Mouse (Mus musculus): Measurements from ENCODE around the gene Lcor. TPM values are rescaled to one million over a fixed set of nuclear protein-coding genes. Genes with fewer than 3 reads are reported as not detected.
A peak's percentile ranks its signal among the peaks of the same experiment; 100 is the strongest.

The Lcor gene
- polyA plus RNA-seq, 1 experiment from 2014 or later, result 7.2 TPM

DNA sequence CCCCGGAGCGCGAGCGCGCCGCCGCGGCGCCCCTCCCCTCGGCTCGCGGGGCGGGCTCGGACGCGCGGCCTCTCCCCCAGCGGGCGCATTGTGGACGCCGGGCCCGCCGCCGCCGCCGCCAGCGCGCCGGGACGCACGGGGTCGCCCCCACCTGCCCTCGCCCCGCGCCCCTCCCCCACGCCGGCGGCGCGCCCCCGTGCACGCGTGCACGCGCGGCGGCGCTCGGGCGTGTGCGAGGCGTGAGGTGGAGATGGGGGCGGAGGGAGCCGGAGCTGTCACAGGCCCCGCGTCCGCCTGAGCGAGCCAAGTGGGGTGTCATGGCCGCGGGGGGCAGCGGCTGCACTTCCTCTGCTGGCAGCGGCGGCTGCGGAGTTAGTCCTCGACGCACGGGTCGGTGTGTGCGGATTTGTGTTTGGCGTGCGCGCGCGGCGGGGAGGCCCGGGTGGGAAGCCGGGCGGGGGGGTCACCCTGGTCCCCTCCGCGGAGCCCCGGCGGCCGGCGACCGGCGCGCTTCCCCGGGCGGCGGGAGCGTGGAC, 540 bp downstream of the Lcor start:
- H3K9me3 ChIP-seq (replicated peaks; ENCODE audit: control insufficient read depth, low read length), result no peaks in the 10 kb centered on the region
- ATAC-seq (replicated peaks; ENCODE audit: extremely low read depth, insufficient read depth, low FRiP score), result peak; percentile 85
- WGBS, result under 1% methylated on average over 70 of the region's 91 CpGs
- peak overlapping the region; percentile 99 for H3K9ac ChIP-seq (ENCODE audit: low read length)
- peak overlapping the region; percentile 99 for H3K27ac ChIP-seq (ENCODE audit: low read length)
- peak overlapping the region; percentile 99 for H3K4me3 ChIP-seq (ENCODE audit: low read length)
- H3K4me1 ChIP-seq (ENCODE audit: control insufficient read depth, insufficient read depth, low read length), result peaks cover 19% of the 10 kb centered on the region
- no peaks in the 10 kb centered on the region for H3K36me3 ChIP-seq (ENCODE audit: control insufficient read depth, insufficient read depth)
- no peaks in the 10 kb centered on the region for H3K27me3 ChIP-seq (ENCODE audit: control insufficient read depth, insufficient read depth, low read length)
- H3K4me2 ChIP-seq (ENCODE audit: low read depth, low read length), result peak overlapping the region; percentile 88

DNA sequence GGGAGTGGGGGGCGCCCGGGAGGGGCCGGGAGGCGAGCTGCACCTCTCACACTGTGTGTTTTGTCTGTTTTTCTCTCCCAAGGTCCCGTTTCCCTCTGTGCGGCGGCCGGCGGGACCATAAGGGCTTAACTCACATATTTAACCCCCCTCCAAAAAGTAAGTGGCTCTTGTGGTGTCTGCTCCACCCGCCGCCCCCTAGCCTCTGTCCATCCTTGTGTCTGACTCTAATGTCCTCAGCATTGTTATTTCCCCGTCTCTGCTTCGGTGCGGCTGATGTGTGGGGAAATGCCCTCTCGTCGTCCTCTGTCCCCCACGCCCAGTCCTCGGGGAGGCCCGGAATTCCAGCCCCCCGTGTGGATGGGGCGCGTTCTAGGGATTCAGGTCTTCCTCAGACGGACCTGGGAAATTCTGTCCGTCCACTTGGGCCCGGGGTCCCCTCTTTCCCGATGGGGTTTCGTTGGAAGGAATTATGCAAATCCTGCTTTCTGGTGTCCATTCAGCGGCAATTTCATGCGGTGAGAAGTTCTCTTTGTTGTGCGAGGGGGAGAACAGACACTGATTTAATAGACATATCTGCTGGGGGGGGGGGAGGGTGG, 1.1 kb downstream of the Lcor start:
- H3K9me3 ChIP-seq (replicated peaks; ENCODE audit: control insufficient read depth, low read length), result no peaks in the 10 kb centered on the region
- peak; percentile 2 for ATAC-seq (replicated peaks; ENCODE audit: extremely low read depth, insufficient read depth, low FRiP score)
- H3K4me1 ChIP-seq (ENCODE audit: control insufficient read depth, insufficient read depth, low read length), result peaks cover 19% of the 10 kb centered on the region

DNA sequence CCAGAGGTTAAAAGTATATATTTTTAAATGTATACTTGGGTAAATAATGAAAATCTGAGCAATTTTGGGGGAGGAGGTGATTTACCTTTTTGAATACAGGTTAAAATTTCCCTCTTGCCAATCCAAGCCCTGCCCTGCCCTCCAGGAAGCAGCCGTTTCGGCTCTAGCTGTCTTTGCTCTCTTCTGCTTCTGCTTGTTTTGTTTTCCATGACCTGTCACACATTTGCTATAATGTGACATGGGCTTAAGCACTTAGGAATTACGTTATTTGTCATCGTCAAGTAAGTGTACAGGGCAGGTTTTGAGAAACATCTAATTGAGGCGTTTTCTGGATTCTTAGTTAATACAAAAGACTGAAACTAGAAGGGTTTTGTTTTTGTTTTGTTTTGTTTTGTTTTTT, 1.9 kb downstream of the Lcor start:
- no peak for ATAC-seq (replicated peaks; ENCODE audit: extremely low read depth, insufficient read depth, low FRiP score)
- peaks cover 19% of the 10 kb centered on the region for H3K4me1 ChIP-seq (ENCODE audit: control insufficient read depth, insufficient read depth, low read length)
- peak overlapping the region; percentile 55 for H3K4me2 ChIP-seq (ENCODE audit: low read depth, low read length)
- H3K9me3 ChIP-seq (replicated peaks; ENCODE audit: control insufficient read depth, low read length), result no peaks in the 10 kb centered on the region
- no peaks in the 10 kb centered on the region for H3K36me3 ChIP-seq (ENCODE audit: control insufficient read depth, insufficient read depth)
- peak overlapping the region; percentile 40 for H3K4me3 ChIP-seq (ENCODE audit: low read length)
- no peaks in the 10 kb centered on the region for H3K27me3 ChIP-seq (ENCODE audit: control insufficient read depth, insufficient read depth, low read length)
- peak overlapping the region; percentile 45; the same call in 1 of the 2 replicates for H3K9ac ChIP-seq (ENCODE audit: low read length)
- H3K27ac ChIP-seq (ENCODE audit: low read length), result no peak overlapping the region
- 26% methylated on average over 5 of the region's 5 CpGs for WGBS

More for the DNA sequence above, 1.1 kb downstream of the Lcor start:
- peak overlapping the region; percentile 99 for H3K27ac ChIP-seq (ENCODE audit: low read length)
- peak overlapping the region; percentile 99 for H3K9ac ChIP-seq (ENCODE audit: low read length)
- no peaks in the 10 kb centered on the region for H3K36me3 ChIP-seq (ENCODE audit: control insufficient read depth, insufficient read depth)
- peak overlapping the region; percentile 88 for H3K4me2 ChIP-seq (ENCODE audit: low read depth, low read length)
- WGBS, result under 1% methylated on average over 30 of the region's 30 CpGs
- H3K27me3 ChIP-seq (ENCODE audit: control insufficient read depth, insufficient read depth, low read length), result no peaks in the 10 kb centered on the region
- peak overlapping the region; percentile 99 for H3K4me3 ChIP-seq (ENCODE audit: low read length)

DNA sequence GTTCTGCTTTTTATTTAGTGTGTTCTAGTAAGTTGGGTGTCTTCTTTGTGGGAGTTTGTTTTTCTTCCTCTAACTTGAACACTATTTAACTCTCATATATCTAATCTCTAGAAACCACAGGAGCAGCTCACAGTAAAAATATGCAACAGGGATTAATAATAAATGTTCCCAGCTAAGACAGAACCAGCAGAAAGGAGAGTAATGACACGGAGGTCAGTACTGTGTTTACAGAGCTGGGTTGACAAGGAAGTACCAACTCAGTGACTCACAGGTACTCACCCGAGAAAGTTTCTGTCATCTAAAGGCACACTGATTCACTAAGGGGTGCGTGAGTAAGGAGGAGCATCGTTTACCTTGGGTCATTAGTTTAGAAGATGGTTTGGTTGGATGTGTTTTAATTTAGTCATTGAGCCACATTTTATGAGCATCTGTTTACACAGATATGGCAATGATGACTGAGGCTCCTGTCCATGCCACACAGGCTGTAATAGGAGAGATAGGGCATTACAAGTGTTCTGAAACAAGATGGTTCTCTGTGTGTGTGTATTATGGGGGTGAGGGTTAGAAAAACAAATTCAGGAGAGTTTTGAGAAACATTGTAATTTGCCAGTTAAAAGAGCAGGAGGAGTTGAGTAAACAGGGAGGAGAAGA, 13.1 kb downstream of the Lcor start:
- Histone ChIP-seq H3K4me1 (ENCODE audit: control insufficient read depth, insufficient read depth, low read length) (no peaks in the 10 kb centered on the region), H3K27me3 (ENCODE audit: control insufficient read depth, insufficient read depth, low read length) (no peaks in the 10 kb centered on the region), H3K4me3 (ENCODE audit: low read length) (no peak overlapping the region), H3K4me2 (ENCODE audit: low read depth, low read length) (no peak overlapping the region), H3K27ac (ENCODE audit: low read length) (no peak overlapping the region; the same call in 1 of the 2 replicates), H3K9me3 (replicated peaks; ENCODE audit: control insufficient read depth, low read length) (no peaks in the 10 kb centered on the region), H3K9ac (ENCODE audit: low read length) (no peak overlapping the region), H3K36me3 (ENCODE audit: control insufficient read depth, insufficient read depth) (no peaks in the 10 kb centered on the region)
- WGBS, result 60% methylated on average over 4 of the region's 4 CpGs
- no peak for ATAC-seq (replicated peaks; ENCODE audit: extremely low read depth, insufficient read depth, low FRiP score)

DNA sequence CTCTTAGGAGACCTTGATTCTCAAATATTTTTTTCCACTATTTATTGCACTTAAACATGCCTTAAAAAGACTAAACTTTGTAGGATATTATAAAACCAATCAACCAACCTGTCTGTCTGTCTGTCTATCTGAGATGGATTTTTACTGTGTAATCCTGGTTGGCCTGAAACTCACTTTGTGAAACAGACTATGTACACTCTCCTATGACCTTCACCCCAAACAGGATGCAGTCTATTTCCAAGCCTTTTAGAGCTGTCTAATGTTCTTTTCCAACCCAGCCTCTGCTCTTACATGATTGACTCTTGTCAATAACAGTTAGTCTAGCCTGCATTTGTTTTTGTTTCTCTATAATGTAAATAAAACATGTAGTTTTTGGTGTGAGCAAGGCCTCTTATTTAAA, 13.6 kb downstream of the Lcor start:
- H3K27me3 ChIP-seq (ENCODE audit: control insufficient read depth, insufficient read depth, low read length), result no peaks in the 10 kb centered on the region
- H3K4me3 ChIP-seq (ENCODE audit: low read length), result no peak overlapping the region
- ATAC-seq (replicated peaks; ENCODE audit: extremely low read depth, insufficient read depth, low FRiP score), result no peak
- no peak overlapping the region for H3K4me2 ChIP-seq (ENCODE audit: low read depth, low read length)
- no peaks in the 10 kb centered on the region for H3K9me3 ChIP-seq (replicated peaks; ENCODE audit: control insufficient read depth, low read length)
- no peak overlapping the region for H3K27ac ChIP-seq (ENCODE audit: low read length)
- H3K4me1 ChIP-seq (ENCODE audit: control insufficient read depth, insufficient read depth, low read length), result no peaks in the 10 kb centered on the region
- H3K36me3 ChIP-seq (ENCODE audit: control insufficient read depth, insufficient read depth), result no peaks in the 10 kb centered on the region
- H3K9ac ChIP-seq (ENCODE audit: low read length), result no peak overlapping the region

DNA sequence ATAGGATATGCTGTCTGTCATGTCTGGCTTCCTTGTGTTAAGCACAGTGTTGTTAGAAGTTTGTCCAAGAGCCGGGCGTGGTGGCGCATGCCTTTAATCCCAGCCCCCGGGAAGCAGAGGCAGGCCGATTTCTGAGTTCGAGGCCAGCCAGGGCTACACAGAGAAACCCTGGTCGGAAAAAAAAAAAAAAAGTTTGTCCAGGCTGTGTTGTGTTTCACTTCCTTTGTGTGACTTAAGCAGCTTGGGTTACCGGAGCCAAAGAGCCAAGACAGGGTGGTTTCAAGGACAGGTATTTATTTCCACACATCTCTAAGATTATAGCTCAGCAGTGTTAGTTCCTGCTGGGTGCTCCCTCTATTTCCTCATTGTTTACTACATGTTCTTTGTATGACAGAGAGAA, 25.4 kb downstream of the Lcor start:
- H3K27me3 ChIP-seq (ENCODE audit: control insufficient read depth, insufficient read depth, low read length), result no peaks in the 10 kb centered on the region

DNA sequence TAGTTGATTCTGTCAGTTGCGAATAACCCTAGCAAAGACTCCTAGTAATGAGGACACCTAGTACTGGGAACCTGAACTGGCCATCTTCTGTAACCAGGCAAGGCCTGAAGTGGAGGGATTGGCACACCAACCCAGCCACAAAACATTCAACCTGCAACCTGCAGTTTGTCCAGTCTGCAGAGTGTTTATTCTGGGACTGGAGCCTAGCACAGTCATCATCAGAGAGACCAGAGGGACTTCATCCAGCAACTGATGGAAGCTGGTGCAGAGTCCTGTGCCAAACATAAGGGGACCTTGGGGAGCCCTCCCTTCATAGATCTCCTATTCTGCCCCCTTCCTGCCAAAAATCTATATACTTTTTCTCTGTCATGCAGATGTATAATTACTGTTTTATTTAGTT, 32.4 kb downstream of the Lcor start:
- WGBS, result 100% methylated on average over 1 of the region's 1 CpGs

More for the DNA sequence above, 25.4 kb downstream of the Lcor start:
- Histone ChIP-seq H3K4me3 (ENCODE audit: low read length) (no peak overlapping the region), H3K36me3 (ENCODE audit: control insufficient read depth, insufficient read depth) (no peaks in the 10 kb centered on the region), H3K4me1 (ENCODE audit: control insufficient read depth, insufficient read depth, low read length) (no peaks in the 10 kb centered on the region), H3K9ac (ENCODE audit: low read length) (no peak overlapping the region), H3K9me3 (replicated peaks; ENCODE audit: control insufficient read depth, low read length) (no peaks in the 10 kb centered on the region), H3K4me2 (ENCODE audit: low read depth, low read length) (no peak overlapping the region), H3K27ac (ENCODE audit: low read length) (no peak overlapping the region)
- no peak for ATAC-seq (replicated peaks; ENCODE audit: extremely low read depth, insufficient read depth, low FRiP score)
- WGBS, result 95% methylated on average over 8 of the region's 8 CpGs

DNA sequence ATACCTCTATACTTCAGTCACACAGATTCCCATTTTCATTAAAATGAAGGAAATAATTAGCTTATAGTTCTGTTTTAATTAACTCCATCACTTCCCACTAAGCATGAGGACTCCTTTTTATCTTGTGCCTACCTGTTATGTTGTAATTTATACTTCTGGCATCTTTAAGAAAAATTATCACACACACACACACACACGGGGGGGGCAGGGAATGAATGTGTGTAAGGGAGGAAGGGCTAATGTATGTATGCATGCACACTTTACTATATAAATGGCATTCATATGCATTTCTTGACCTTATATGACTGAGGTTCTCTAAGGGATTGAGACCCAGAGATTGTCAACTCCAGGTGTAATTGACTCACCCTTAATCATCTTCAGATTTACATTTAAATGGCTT, 33.1 kb downstream of the Lcor start:
- Histone ChIP-seq H3K4me3 (ENCODE audit: low read length) (no peak overlapping the region), H3K9me3 (replicated peaks; ENCODE audit: control insufficient read depth, low read length) (no peaks in the 10 kb centered on the region), H3K9ac (ENCODE audit: low read length) (no peak overlapping the region), H3K36me3 (ENCODE audit: control insufficient read depth, insufficient read depth) (no peaks in the 10 kb centered on the region), H3K4me2 (ENCODE audit: low read depth, low read length) (no peak overlapping the region), H3K27ac (ENCODE audit: low read length) (no peak overlapping the region), H3K4me1 (ENCODE audit: control insufficient read depth, insufficient read depth, low read length) (peaks cover 2% of the 10 kb centered on the region; the same call in 1 of the 2 replicates), H3K27me3 (ENCODE audit: control insufficient read depth, insufficient read depth, low read length) (no peaks in the 10 kb centered on the region)
- WGBS, result 81% methylated on average over 1 of the region's 1 CpGs
- ATAC-seq (replicated peaks; ENCODE audit: extremely low read depth, insufficient read depth, low FRiP score), result no peak

More for the DNA sequence above, 32.4 kb downstream of the Lcor start:
- no peak for ATAC-seq (replicated peaks; ENCODE audit: extremely low read depth, insufficient read depth, low FRiP score)
- Histone ChIP-seq H3K27me3 (ENCODE audit: control insufficient read depth, insufficient read depth, low read length) (no peaks in the 10 kb centered on the region), H3K9ac (ENCODE audit: low read length) (no peak overlapping the region), H3K4me2 (ENCODE audit: low read depth, low read length) (no peak overlapping the region), H3K27ac (ENCODE audit: low read length) (no peak overlapping the region), H3K4me3 (ENCODE audit: low read length) (no peak overlapping the region), H3K9me3 (replicated peaks; ENCODE audit: control insufficient read depth, low read length) (no peaks in the 10 kb centered on the region), H3K4me1 (ENCODE audit: control insufficient read depth, insufficient read depth, low read length) (peaks cover 2% of the 10 kb centered on the region; the same call in 1 of the 2 replicates), H3K36me3 (ENCODE audit: control insufficient read depth, insufficient read depth) (no peaks in the 10 kb centered on the region)

DNA sequence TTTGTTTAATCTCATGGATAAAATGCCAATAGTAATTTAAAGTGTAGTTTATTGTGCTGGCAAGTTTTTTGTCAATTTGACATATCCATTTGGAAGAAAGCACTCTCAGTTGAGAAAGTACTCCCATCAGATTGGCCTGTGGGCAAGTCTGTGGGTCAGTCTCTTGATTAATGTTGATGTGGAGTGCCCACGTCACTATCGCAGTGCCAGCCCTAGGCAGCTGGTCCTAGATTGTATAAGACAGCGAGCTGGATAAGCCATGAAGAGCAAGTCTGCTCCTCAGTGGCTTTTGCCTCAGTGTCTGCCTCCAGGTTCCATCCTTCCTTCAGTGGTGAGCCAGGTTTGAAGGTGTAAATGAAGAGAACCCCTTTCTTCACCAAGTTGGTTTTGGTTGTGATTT, 34.6 kb downstream of the Lcor start:
- ATAC-seq (replicated peaks; ENCODE audit: extremely low read depth, insufficient read depth, low FRiP score), result no peak
- WGBS, result 89% methylated on average over 3 of the region's 3 CpGs
- H3K27me3 ChIP-seq (ENCODE audit: control insufficient read depth, insufficient read depth, low read length), result no peaks in the 10 kb centered on the region

More for the DNA sequence above, 34.6 kb downstream of the Lcor start:
- Histone ChIP-seq H3K9me3 (replicated peaks; ENCODE audit: control insufficient read depth, low read length) (no peaks in the 10 kb centered on the region), H3K4me3 (ENCODE audit: low read length) (no peak overlapping the region), H3K4me1 (ENCODE audit: control insufficient read depth, insufficient read depth, low read length) (peaks cover 2% of the 10 kb centered on the region; the same call in 1 of the 2 replicates), H3K9ac (ENCODE audit: low read length) (no peak overlapping the region), H3K4me2 (ENCODE audit: low read depth, low read length) (no peak overlapping the region), H3K36me3 (ENCODE audit: control insufficient read depth, insufficient read depth) (no peaks in the 10 kb centered on the region), H3K27ac (ENCODE audit: low read length) (no peak overlapping the region)

All from heart, embryonic 16.5 days (tissue).